Mouse (Mus musculus) colon, adult 2 months (tissue): Measurements from ENCODE around the gene Cacna1g. TPM values are rescaled to one million over a fixed set of nuclear protein-coding genes. Genes with fewer than 3 reads are reported as not detected.

ENCODE experiments used
- polyA plus RNA-seq: library from polyadenylated mRNA; depleted of rRNA; stranded (reverse); fragments of >200 nt; gene quantifications from 2 replicates; pipeline ENCODE4 v1.2.3, GENCODE M21; 2012; rRNA removed

The Cacna1g gene
- 18.4 and 24.3 TPM in 2 replicates for polyA plus RNA-seq

GRCm38 (mm10) chr11:94473707-94474543, at the start of gene Cacna1g:
TSS of gene Cacna1g (minus strand) at chr11:94474198.

GRCm38 (mm10) chr11:94521219-94521843, 47.3 kb upstream of the Cacna1g start, which contains the start of gene Mycbpap:
TSS of gene Mycbpap (minus strand) at chr11:94521742.

GRCm38 (mm10) chr11:94499661-94500152, 25.7 kb upstream of the Cacna1g start, which contains the start of gene Epn3:
TSS of gene Epn3 (minus strand) at chr11:94499974.

GRCm38 (mm10) chr11:94486001-94486400, 12.0 kb upstream of the Cacna1g start, which contains the start of gene Spata20:
TSS of gene Spata20 (minus strand) at chr11:94486179.

GRCm38 (mm10) chr11:94392672-94393109, 81.3 kb downstream of the Cacna1g start, which contains the start of gene Abcc3:
TSS of gene Abcc3 (minus strand) at chr11:94392997.

Other genes starting within 250 kb of the Cacna1g start
- gene Wfikkn2, start 228.2 kb downstream of the Cacna1g start, polyA plus RNA-seq: 1.9 and 2.3 TPM in 2 replicates
- gene Gm21885, start 192.3 kb downstream of the Cacna1g start, polyA plus RNA-seq: 3.7 and 3.8 TPM in 2 replicates
- gene Luc7l3, start 152.2 kb downstream of the Cacna1g start, polyA plus RNA-seq: 4.5 and 5.4 TPM in 2 replicates
- gene Ankrd40, start 146.2 kb downstream of the Cacna1g start, polyA plus RNA-seq: 75.6 and 97.8 TPM in 2 replicates
- gene Abcc3, start 81.2 kb downstream of the Cacna1g start, polyA plus RNA-seq: 208 and 226 TPM in 2 replicates
- 0.07 and 0.09 TPM in 2 replicates for gene Spata20, start 12.0 kb upstream of the Cacna1g start, polyA plus RNA-seq
- 35.7 and 39.9 TPM in 2 replicates for gene Epn3, start 25.8 kb upstream of the Cacna1g start, polyA plus RNA-seq
- 3.2 and 5.3 TPM in 2 replicates for gene Mycbpap, start 47.5 kb upstream of the Cacna1g start, polyA plus RNA-seq
- 9.5 and 11.5 TPM in 2 replicates for gene Rsad1, start 75.1 kb upstream of the Cacna1g start, polyA plus RNA-seq
- gene Chad, start 90.8 kb upstream of the Cacna1g start, polyA plus RNA-seq: 1.5 and 2.2 TPM in 2 replicates
- gene Acsf2, start 127.7 kb upstream of the Cacna1g start, polyA plus RNA-seq: 81.9 and 86.0 TPM in 2 replicates
- gene Lrrc59, start 155.6 kb upstream of the Cacna1g start, polyA plus RNA-seq: 76.8 and 89.8 TPM in 2 replicates
- 35.0 and 40.2 TPM in 2 replicates for gene Mrpl27, start 179.6 kb upstream of the Cacna1g start, polyA plus RNA-seq
- gene Eme1, start 179.8 kb upstream of the Cacna1g start, polyA plus RNA-seq: 1.2 and 2.6 TPM in 2 replicates
- 31.9 and 33.0 TPM in 2 replicates for gene Xylt2, start 203.3 kb upstream of the Cacna1g start, polyA plus RNA-seq
- gene Gm11541, start 230.3 kb upstream of the Cacna1g start, polyA plus RNA-seq: not detected in 2 replicates